Comparison of ENCODE assay signal across 20 mouse cellular contexts in genomic region chr10:108623002-108623401, GRCm38 (mm10).
DNase-seq lines count a peak whose midpoint lies in the region; ATAC-seq and TF ChIP-seq lines count a peak whose summit lies in the region.
"Had no signal": no experiment of that assay in that cellular context is flagged by ENCODE, and none has a peak within 500 bp of the region (broad histone marks: within the 10 kb centered on the region; RNA-seq: fewer than 3 reads in every experiment).

No protein-coding gene starts in this region.

- no peak overlapping the region for H3K4me2 ChIP-seq in forebrain, embryonic 13.5 days
- H3K4me2 ChIP-seq in heart, embryonic 13.5 days, result no peak overlapping the region
- H3K4me2 ChIP-seq: hindbrain, embryonic 15.5 days had no signal

- WGBS in forebrain, embryonic 13.5 days, result 57% methylated on average over 4 of the region's 4 CpGs
- 78% methylated on average over 4 of the region's 4 CpGs for WGBS in forebrain, embryonic 10.5 days
- WGBS in heart, embryonic 10.5 days, result 13% methylated on average over 4 of the region's 4 CpGs
- 12% methylated on average over 4 of the region's 4 CpGs for WGBS in heart, embryonic 13.5 days

- DNase-seq in forebrain, embryonic 10.5 days (ENCODE audit: extremely low spot score, low spot score), result no peak
- DNase-seq in heart, embryonic 10.5 days (ENCODE audit: low spot score), result peak; percentile 86
- DNase-seq in heart, adult 9 months (ENCODE audit: low spot score in 2 of 2), result no peak
- no peak for DNase-seq in heart, postnatal 25 days (ENCODE audit: low spot score)
- DNase-seq in layer of hippocampus, adult 2 months (ENCODE audit: low spot score in 2 of 2), result no peak
- no peak for DNase-seq in layer of hippocampus, adult 8-10 months (ENCODE audit: low spot score in 2 of 2)
- DNase-seq: adrenal gland, adult 8-10 months; adrenal gland, postnatal 25 days; cerebellum, adult 18-20 months; cerebellum, adult 9-10 months; cerebellum, postnatal 14 days; gastrocnemius, postnatal 10 days; gastrocnemius, postnatal 36 days; heart, postnatal 14 days; kidney, adult 2 months had no signal

- no peak overlapping the region for H3K4me3 ChIP-seq in forebrain, embryonic 13.5 days
- H3K4me3 ChIP-seq in forebrain, embryonic 10.5 days, result no peak overlapping the region
- no peak overlapping the region for H3K4me3 ChIP-seq in heart, embryonic 10.5 days
- H3K4me3 ChIP-seq in heart, embryonic 13.5 days, result no peak overlapping the region
- no peak overlapping the region for H3K4me3 ChIP-seq in layer of hippocampus, adult 2 months
- H3K4me3 ChIP-seq: hindbrain, embryonic 15.5 days had no signal

- no peaks in the 10 kb centered on the region for H3K36me3 ChIP-seq in forebrain, embryonic 13.5 days (ENCODE audit: poor library complexity, severe bottlenecking)
- H3K36me3 ChIP-seq in forebrain, embryonic 10.5 days (replicated peaks), result no peaks in the 10 kb centered on the region
- no peaks in the 10 kb centered on the region for H3K36me3 ChIP-seq in heart, embryonic 10.5 days
- no peaks in the 10 kb centered on the region for H3K36me3 ChIP-seq in heart, embryonic 13.5 days
- H3K36me3 ChIP-seq: hindbrain, embryonic 15.5 days had no signal

- intact Hi-C loops in heart, postnatal 25 days (cut with DNase I), result no loop called here

- ATAC-seq in forebrain, embryonic 13.5 days, result peak; percentile 38; the same call in 1 of the 2 replicates
- no peak for ATAC-seq in heart, embryonic 13.5 days (ENCODE audit: extremely low read depth, insufficient number of reproducible peaks, low FRiP score, low TSS enrichment)
- ATAC-seq: activated CD4-positive, CD25-positive, alpha-beta regulatory T cell, adult 4 months; intestine, postnatal 0 days had no signal

- peaks cover 7% of the 10 kb centered on the region for H3K4me1 ChIP-seq in forebrain, embryonic 13.5 days
- peaks cover 3% of the 10 kb centered on the region; the same call in 1 of the 2 replicates for H3K4me1 ChIP-seq in forebrain, embryonic 10.5 days
- peaks cover 18% of the 10 kb centered on the region; the same call in 1 of the 2 replicates for H3K4me1 ChIP-seq in heart, embryonic 10.5 days
- peaks cover 16% of the 10 kb centered on the region for H3K4me1 ChIP-seq in heart, embryonic 13.5 days
- H3K4me1 ChIP-seq: hindbrain, embryonic 15.5 days had no signal

- no peak overlapping the region for H3K9ac ChIP-seq in forebrain, embryonic 13.5 days
- H3K9ac ChIP-seq in heart, embryonic 13.5 days, result no peak overlapping the region
- H3K9ac ChIP-seq: hindbrain, embryonic 15.5 days had no signal

- H3K27ac ChIP-seq in forebrain, embryonic 13.5 days, result no peak overlapping the region
- no peak overlapping the region for H3K27ac ChIP-seq in forebrain, embryonic 10.5 days
- H3K27ac ChIP-seq in heart, embryonic 10.5 days, result peak overlapping the region; percentile 29; the same call in 1 of the 2 replicates
- H3K27ac ChIP-seq in heart, embryonic 13.5 days (replicated peaks), result 0 out of 2 replicates have a peak overlapping the region, but pooled peaks have one; percentile 20
- peak overlapping the region; percentile 49; the same call in 1 of the 2 replicates for H3K27ac ChIP-seq in layer of hippocampus, adult 2 months
- H3K27ac ChIP-seq: hindbrain, embryonic 15.5 days had no signal

- no peaks in the 10 kb centered on the region for H3K27me3 ChIP-seq in forebrain, embryonic 13.5 days
- no peaks in the 10 kb centered on the region for H3K27me3 ChIP-seq in forebrain, embryonic 10.5 days (ENCODE audit: poor library complexity, severe bottlenecking)
- H3K27me3 ChIP-seq in heart, embryonic 10.5 days (ENCODE audit: insufficient read depth, poor library complexity, severe bottlenecking), result no peaks in the 10 kb centered on the region
- H3K27me3 ChIP-seq in heart, embryonic 13.5 days (replicated peaks), result no peaks in the 10 kb centered on the region
- H3K27me3 ChIP-seq: hindbrain, embryonic 15.5 days had no signal

- TF ChIP-seq CTCF in layer of hippocampus, adult 2 months (conservative IDR thresholded peaks at IDR 0.05), result no peak

- H3K9me3 ChIP-seq in forebrain, embryonic 13.5 days (replicated peaks), result no peaks in the 10 kb centered on the region
- no peaks in the 10 kb centered on the region for H3K9me3 ChIP-seq in forebrain, embryonic 10.5 days
- H3K9me3 ChIP-seq in heart, embryonic 10.5 days, result no peaks in the 10 kb centered on the region
- H3K9me3 ChIP-seq in heart, embryonic 13.5 days, result no peaks in the 10 kb centered on the region
- H3K9me3 ChIP-seq: hindbrain, embryonic 15.5 days had no signal

Comparison
In these comparisons a context has a peak if more than half of its experiments do, and no peak if none do; other contexts are left out.
1. H3K27ac ChIP-seq: peak in heart, embryonic 10.5 days (single experiment), heart, embryonic 13.5 days (single experiment) and layer of hippocampus, adult 2 months (single experiment); none in forebrain, embryonic 13.5 days (single experiment) and forebrain, embryonic 10.5 days (single experiment).